Mouse (Mus musculus) brain, adult 2 months (tissue): ENCODE data around the gene Gpr155.
A peak's percentile ranks its signal among the peaks of the same experiment; 100 is the strongest.

Experiments
- DNase-seq: peaks from one replicate; pipeline ENCODE4 v3.0.0; 2011; ENCODE audit warnings: low read depth, low spot score

Gpr155 gene

DNA sequence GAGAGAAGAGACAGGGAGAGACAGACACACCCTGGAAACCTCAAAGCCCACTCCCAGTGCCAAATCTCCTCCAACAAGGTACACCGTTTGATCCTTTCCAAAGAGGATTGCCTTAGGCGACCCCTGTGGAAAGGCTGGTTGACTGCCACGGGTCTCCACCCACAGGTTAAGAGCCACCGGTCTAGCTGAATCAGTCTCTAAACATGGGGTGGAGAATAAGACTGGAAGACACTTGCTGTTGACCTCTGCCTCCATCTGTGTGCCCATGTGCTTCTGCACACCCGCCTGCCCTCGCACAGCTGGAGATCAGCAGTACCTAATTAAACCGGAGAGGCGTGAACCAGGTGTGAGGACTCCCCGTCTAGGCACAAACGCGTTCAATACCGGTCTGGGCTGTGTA is 63.4 kb downstream of the Gpr155 start:
- no peak for DNase-seq

GRCm38 (mm10) chr2:73319218-73319617 is 67.2 kb downstream of the Gpr155 start:
- no peak for DNase-seq

DNA sequence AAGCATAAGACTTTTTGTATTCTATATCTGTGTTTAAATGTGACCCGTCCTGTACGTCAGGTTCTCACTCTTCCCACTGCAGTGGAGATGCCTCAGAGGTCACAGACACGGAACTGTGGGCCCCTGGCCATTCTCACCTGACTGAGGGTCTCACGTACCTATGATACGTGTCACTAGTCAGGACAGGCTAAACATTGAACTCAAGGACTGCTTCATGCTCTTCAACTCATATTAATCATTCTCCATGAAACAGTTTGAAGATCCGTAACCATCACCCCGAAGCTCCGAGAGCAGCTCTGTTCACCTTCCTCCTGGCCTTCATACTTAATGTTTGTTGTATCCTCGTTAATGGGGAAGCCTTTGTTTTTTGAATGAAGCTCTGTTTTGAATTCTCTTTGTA is 68.9 kb downstream of the Gpr155 start:
- DNase-seq = no peak

GRCm38 (mm10) chr2:73314311-73314710 is 72.1 kb downstream of the Gpr155 start:
- no peak for DNase-seq

- DNase-seq = peak; percentile 37
Measured at GRCm38 (mm10) chr2:73313117-73313501, 73.3 kb downstream of the Gpr155 start.

DNA sequence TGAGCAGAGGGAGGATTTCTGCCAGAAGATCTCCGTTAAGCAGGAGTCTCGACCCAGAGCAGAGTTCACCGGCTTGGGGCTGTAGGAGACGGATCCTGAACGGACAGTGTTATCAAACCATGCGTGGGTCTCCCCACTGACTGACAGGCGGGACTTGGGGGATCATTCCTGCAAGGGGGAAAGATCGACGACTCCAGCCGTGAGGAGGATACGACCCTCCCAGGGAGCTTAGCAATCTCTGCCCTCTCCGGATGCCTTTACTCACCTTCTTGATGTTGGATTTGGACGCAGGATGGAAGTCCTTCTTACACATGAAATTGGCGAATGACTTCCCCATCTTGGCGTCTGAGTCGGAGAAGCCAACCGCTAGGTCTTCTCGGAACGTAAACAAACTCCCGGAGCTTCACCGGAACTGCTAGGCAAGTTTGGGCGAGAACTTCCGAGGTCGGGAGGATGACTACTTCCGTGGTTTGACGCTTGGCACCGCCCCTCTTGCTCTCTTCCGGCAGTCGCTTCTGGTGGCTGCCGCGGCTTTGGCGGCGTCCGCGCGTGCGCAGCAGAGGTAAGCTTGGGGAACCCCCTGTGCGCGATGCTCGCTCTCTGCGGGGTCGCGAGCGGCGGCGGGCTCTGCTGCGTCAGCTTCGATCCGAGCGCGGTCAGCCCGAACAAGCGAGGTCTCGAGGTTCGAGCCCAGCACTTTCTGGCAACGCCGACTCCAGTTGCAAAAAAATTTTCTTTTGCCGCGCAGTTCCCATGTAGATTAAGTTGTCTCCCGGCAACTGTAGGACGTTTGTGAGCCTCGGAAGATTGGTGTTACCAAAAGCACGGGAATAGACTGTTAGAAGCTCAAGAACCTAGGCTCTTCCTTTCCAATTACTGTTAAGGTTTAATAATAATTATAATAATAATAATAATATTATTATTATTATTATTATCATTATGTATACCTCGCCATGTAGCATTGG is 73.9 kb downstream of the Gpr155 start, which contains the start of the genes Scrn3 and Cir1:
Gene Scrn3, plus strand, starts transcription at position 450 of the 965 bp plus-strand sequence.
Gene Cir1, minus strand, starts transcription at position 550 of the 965 bp plus-strand sequence.
- peak; percentile 99 for DNase-seq

GRCm38 (mm10) chr2:73306006-73306405 is 80.4 kb downstream of the Gpr155 start:
- DNase-seq = no peak

- DNase-seq = no peak
Measured at GRCm38 (mm10) chr2:73304506-73304905, 81.9 kb downstream of the Gpr155 start.

GRCm38 (mm10) chr2:73302722-73303121 is 83.7 kb downstream of the Gpr155 start:
- no peak for DNase-seq

GRCm38 (mm10) chr2:73301979-73302378 is 84.4 kb downstream of the Gpr155 start:
- DNase-seq = no peak

- no peak for DNase-seq
Measured at GRCm38 (mm10) chr2:73298841-73299240, 87.5 kb downstream of the Gpr155 start.

- DNase-seq = no peak
Measured at GRCm38 (mm10) chr2:73298154-73298553, 88.2 kb downstream of the Gpr155 start.

GRCm38 (mm10) chr2:73295023-73295422 is 91.3 kb downstream of the Gpr155 start:
- no peak for DNase-seq
